Mouse (Mus musculus): ENCODE measurements around the gene Nr2c2ap.
A peak's percentile ranks its signal among the peaks of the same experiment; 100 is the strongest.

Gene Nr2c2ap

DNA sequence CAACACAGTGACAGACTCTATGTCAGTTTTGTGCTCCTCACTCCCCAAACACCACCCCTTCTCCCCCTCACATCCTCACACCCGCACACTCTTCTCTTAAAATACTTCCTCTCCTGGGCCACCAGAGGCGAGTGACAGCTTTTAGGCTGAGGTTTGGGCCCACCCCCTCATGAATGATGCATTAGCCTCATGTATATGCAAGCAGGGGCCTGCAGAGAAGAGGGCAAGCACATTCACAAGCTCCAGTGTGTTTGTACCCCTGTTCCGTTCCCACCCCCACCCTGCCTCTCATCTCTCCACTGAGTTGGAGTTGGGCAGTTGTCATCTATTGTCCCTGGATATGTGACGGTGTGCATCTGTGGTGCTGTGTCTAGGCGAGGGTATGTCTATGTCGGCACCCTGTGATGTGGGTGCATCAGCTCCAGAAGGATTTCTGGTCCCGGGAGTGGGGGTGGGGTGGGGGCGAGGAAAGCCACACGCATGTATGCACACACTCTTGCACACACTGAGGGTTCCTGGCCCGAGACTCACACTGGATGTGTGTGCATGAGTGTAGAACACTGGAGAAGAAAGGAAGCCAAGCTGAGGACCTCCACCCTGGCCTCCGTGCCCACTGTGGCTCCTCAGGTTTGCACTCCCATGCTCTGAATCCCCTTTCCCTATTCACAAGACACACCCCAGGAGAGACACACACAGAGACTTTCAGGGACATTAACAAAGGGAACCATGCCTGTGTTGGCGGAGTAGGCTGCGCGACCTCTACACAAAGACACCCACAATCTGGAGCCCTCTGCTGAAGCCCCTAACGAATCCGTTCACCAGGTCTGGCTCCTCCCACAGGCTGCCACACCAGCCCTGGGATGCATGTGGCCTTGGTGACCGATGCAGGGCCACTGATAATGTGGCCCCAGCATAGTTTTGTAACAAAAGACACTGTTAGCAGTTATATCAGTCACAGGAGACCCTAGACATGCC, 12.1 kb upstream of the Nr2c2ap start:
- peak; percentile 74 to 86 for DNase-seq (ENCODE audit: low spot score in 2 of 2)

GRCm38 (mm10) chr8:70120667-70121066, 10.5 kb upstream of the Nr2c2ap start, which contains the start of gene Ncan:
TSS of gene Ncan (minus strand) at chr8:70120873.
- peak; percentile 92 to 93 for DNase-seq (ENCODE audit: low spot score in 2 of 2)

GRCm38 (mm10) chr8:70122863-70123262, 8.3 kb upstream of the Nr2c2ap start:
- DNase-seq (ENCODE audit: low spot score in 2 of 2) = no peak

DNA sequence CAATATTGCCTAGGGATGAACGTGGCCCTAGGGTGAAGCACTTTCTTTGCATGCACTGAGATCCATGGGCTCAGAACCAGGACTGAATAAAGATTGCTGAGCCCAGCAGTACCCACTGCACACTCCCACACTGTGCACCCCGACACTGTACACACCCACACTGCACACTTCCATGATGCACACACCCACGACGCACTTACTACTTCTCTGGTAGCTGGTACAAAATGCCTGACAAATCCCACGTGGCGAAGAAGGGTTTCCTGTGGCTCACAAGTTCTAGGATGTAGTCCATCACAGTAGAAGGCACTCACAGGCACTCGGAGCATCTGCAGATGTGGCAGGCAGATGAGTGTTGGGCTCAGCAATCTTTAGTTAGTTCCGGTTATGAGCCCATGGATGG, 6.1 kb upstream of the Nr2c2ap start:
- DNase-seq (ENCODE audit: low spot score in 2 of 2) = peak in 1 of 2 experiments; percentile 46

DNA sequence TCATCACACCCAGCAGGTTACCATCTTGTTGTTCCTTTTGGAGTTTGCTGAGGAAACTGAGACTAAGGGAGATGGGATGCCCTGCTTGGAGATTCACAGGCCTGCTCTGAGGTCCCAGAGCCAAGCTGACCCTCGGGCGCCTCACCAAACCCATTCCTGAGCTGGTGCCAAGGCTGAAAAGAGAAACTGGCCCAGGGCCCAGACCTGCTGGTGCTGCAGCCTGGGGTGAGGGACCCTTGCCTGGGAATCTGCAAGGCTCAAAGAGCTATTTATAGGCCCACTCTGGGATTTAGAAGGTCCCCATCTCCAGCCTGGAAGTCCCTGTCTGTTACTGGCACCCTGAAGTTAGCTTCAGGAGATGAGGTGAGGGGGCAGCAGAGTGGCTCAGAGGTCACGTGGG, 2.7 kb upstream of the Nr2c2ap start:
- peak; percentile 45 to 67 for DNase-seq (ENCODE audit: low spot score in 2 of 2)

DNA sequence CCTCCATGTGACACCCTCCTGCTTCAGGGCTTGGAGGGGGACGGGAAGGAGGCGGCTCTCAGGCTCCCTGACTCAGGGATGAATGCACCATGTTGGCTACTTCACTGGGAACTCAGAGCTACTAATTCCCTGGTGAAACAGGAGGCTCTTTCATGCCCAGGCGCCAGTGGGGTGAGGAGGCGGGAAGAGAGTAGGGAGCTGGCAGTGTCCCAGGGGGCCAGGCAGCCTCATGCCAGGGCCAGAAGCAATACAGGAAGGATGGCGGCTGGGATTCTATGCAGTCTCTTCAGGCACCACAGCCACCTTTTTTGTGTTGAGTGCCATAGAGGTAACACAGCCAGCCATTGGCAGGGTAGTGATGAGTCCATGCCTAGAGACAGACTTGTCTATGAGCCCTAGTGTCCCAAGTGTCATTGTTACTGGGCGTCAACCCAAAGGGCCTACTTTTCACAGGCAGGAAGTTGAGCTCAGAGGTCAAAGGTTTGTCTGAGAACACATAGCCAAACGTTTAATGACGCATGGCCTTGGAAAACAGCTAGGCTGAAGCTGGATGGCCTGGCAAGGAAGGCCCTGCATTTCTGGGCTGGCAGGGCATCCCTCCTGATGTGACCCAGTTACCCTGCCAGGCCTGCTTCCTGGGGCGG, 1.7 kb upstream of the Nr2c2ap start:
- DNase-seq (ENCODE audit: low spot score in 2 of 2) = peak; percentile 74 to 79

DNA sequence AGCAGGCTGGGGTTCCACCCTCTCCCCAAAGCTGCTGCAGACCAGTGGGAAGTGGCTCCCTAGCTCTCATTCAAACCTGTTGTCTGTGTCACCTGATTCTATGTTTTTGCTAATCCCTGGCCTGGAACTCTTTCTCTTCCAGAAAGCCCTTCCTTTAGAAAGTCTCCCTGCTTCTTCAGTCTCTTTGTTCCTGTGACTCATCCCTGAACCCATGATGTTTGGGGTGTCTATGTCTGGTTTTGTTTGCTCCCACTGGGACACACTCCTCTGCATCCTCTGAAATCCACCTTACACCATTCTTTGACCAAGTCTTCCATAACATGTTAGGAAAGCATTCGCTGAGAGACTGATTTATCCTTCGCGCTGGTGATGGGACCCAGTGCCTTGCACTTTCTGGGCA, 1.1 kb upstream of the Nr2c2ap start:
- no peak for DNase-seq (ENCODE audit: low spot score in 2 of 2)

GRCm38 (mm10) chr8:70134086-70134485, 3.0 kb downstream of the Nr2c2ap start:
- no peak for DNase-seq (ENCODE audit: low spot score in 2 of 2)

GRCm38 (mm10) chr8:70134931-70135330, 3.8 kb downstream of the Nr2c2ap start:
- DNase-seq (ENCODE audit: low spot score in 2 of 2) = no peak

- no peak for DNase-seq (ENCODE audit: low spot score in 2 of 2)
Observed at GRCm38 (mm10) chr8:70136591-70136990, 5.5 kb downstream of the Nr2c2ap start.

DNA sequence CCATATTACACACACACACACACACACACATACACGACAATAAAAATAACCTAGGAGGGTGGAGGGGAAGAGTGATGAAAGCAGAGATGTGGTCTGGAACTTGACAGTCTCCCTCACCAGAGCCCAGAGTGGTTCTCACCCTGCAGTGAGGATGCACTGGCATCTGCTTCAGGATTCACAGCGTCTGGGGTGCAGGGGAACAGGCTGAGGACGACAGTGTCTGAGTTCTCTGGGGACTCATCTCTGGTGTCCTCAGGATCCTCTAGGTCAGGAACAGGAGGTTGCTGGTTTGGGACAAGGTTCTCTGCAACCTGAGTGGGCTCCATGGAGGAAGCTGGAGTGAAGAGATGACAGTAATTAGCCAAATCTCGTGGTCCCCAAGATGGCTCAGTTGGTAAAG, 6.8 kb downstream of the Nr2c2ap start:
- no peak for DNase-seq (ENCODE audit: low spot score in 2 of 2)

- peak; percentile 98 for DNase-seq (ENCODE audit: low spot score in 2 of 2)
Observed at GRCm38 (mm10) chr8:70139026-70139857, 8.1 kb downstream of the Nr2c2ap start, which contains the start of the genes Rfxank, Borcs8 and Mef2b. TSS of gene Rfxank (minus strand) at chr8:70139154. TSS of gene Borcs8 (plus strand) at chr8:70139499. TSS of gene Mef2b (plus strand) at chr8:70139711.

GRCm38 (mm10) chr8:70139981-70140380, 8.8 kb downstream of the Nr2c2ap start:
- no peak for DNase-seq (ENCODE audit: low spot score in 2 of 2)

DNA sequence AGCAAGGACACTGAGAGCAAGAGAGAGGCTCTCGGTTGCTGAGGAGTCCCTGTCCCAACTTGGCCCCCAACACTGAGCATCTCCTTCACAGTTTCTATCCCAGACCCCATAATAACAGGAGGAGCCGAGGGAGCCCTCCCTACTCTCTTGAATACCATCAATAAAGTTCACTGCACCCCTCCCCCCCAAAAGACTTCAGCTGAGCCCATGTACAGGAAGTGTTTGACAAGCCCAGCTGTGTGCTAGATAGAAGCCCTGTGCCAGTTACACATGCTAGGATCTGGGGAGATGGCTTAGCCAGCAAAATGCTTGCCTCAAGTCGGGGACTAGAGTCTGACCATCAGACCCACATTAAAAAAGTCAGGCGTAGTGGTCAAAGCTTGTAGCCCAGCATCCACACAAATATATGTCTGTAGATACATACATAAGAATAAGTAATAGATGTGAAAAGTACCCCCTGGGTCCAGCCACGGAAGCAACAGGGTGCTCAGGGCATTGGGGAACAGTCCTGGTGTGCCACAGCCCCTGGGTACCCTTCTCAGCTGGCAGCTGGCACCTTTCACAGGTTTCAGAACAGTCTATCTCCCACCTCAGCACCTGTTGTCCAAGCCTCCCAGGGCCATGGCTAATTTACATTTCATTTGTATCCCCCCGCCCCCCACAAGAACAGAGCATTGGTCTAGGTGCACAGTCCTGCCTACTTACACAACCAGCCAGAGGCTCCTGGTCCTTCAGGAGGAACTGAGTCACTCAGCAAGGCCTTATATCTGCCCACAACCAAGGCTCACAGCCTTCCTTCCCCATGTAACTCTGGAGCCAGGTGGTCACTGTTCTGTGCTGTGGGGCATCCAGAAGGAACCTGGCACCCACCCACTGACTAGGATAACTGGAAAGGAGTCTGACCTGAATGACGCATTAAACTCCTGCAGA, 16.8 kb downstream of the Nr2c2ap start:
- no peak for DNase-seq (ENCODE audit: low spot score in 2 of 2)

- DNase-seq (ENCODE audit: low spot score in 2 of 2) = no peak
Observed at GRCm38 (mm10) chr8:70150158-70150557, 19.0 kb downstream of the Nr2c2ap start.

DNA sequence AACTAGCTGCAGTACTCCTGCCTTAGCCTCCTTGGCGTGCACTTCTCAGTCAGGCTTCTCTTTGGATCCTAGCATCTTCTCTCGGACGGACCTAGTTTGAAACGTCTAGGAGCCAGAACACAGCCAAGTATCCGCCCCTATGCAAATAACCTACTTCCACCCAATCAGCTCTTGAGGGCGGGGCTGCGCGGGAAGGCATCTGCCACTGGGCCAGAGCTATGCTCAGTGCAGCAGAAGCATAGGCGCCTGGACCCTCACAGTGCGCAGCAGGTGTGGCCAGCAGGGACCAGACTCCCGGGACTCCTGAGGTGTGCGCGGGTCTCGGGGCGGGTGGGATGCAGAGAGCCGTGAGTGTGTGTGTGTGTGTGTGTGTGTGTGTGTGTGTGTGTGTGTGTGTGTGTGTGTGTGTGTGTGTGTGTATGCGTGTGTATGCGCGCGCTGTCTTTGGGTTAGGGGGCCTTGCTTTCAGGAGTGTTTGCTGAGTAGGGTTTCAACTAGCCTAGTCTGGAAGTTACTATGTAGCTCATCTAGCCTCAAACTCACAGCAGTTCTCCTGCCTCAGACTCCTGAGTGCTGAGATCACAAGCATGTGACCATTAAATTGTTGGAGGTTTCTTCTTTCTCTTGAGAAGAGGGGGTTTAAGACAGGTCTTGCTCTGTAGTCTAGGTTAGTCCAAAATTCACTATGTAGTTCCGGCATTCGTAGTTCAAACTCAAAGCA, 21.6 kb downstream of the Nr2c2ap start:
- DNase-seq (ENCODE audit: low spot score in 2 of 2) = peak; percentile 30 to 42

- no peak for DNase-seq (ENCODE audit: low spot score in 2 of 2)
Observed at GRCm38 (mm10) chr8:70157240-70157800, 26.2 kb downstream of the Nr2c2ap start.

GRCm38 (mm10) chr8:70158069-70158853, 27.1 kb downstream of the Nr2c2ap start:
- DNase-seq (ENCODE audit: low spot score in 2 of 2) = peak; percentile 52 to 63

GRCm38 (mm10) chr8:70159211-70159610, 28.1 kb downstream of the Nr2c2ap start:
- DNase-seq (ENCODE audit: low spot score in 2 of 2) = no peak
